Mouse (Mus musculus) embryonic fibroblast, embryonic 13.5 days (primary cell): Measurements from ENCODE around the gene Eif3i. TPM values are rescaled to one million over a fixed set of nuclear protein-coding genes. Genes with fewer than 3 reads are reported as not detected.

Experiments
- H3K27ac ChIP-seq: 2 replicates; pipeline ENCODE4 v1.5.1; 2012; ENCODE audit warnings: low read length, control low read depth, inconsistent platforms; ENCODE audit not compliant: insufficient read depth
- H3K4me1 ChIP-seq: 2 replicates; pipeline ENCODE4 v1.6.1; 2011; ENCODE audit warnings: low read length; ENCODE audit not compliant: control insufficient read depth, insufficient read depth
- H3K4me3 ChIP-seq: 2 replicates; pipeline ENCODE4 v1.5.1; 2011; ENCODE audit warnings: mild to moderate bottlenecking, control low read depth, low read length; ENCODE audit not compliant: insufficient read depth
- CTCF ChIP-seq: IDR thresholded peaks from 2 replicates; pipeline ENCODE4 v1.5.1; 2011; ENCODE audit warnings: mild to moderate bottlenecking, control low read depth, low read length, moderate library complexity, borderline replicate concordance; ENCODE audit not compliant: insufficient read depth
- POLR2A ChIP-seq: IDR thresholded peaks from 2 replicates; pipeline ENCODE4 v1.6.1; 2011; ENCODE audit warnings: low read depth, mild to moderate bottlenecking, control low read depth, low read length, moderate library complexity
- polyA plus RNA-seq: library from polyadenylated mRNA; stranded (reverse); fragments of >200 nt; gene quantifications from 2 replicates; pipeline ENCODE4 v1.2.4, GENCODE M21; 2011; ENCODE audit warnings: low read depth; ENCODE audit not compliant: missing spikeins, insufficient read length

The Eif3i gene
- polyA plus RNA-seq, 1 experiment, result 251 TPM

- no peak overlapping the region for H3K27ac ChIP-seq
- TF ChIP-seq POLR2A, result no peak
- no peak for TF ChIP-seq CTCF
Measured at GRCm38 (mm10) chr4:129575171-129575844, 25.1 kb downstream of the Eif3i start.

GRCm38 (mm10) chr4:129573430-129573829 lies 27.0 kb downstream of the Eif3i start, which contains the start of gene Lck:
Gene Lck, minus strand, starts transcription at chr4:129573641.
- TF ChIP-seq POLR2A (no peak), CTCF (no peak)
- Histone ChIP-seq H3K27ac (no peak within 1 kb of the TSS), H3K4me1 (no peaks in the 10 kb centered on the region), H3K4me3 (no peak within 1 kb of the TSS)

More at GRCm38 (mm10) chr4:129575171-129575844, 25.1 kb downstream of the Eif3i start:
- Histone ChIP-seq H3K4me3 (no peak overlapping the region), H3K4me1 (no peaks in the 10 kb centered on the region)

- TF ChIP-seq POLR2A (no peak), CTCF (no peak)
- Histone ChIP-seq H3K27ac (no peak overlapping the region), H3K4me3 (no peak overlapping the region), H3K4me1 (no peaks in the 10 kb centered on the region)
Measured at GRCm38 (mm10) chr4:129573093-129573370, 27.4 kb downstream of the Eif3i start.

- TF ChIP-seq CTCF (no peak), POLR2A (no peak)
- H3K27ac ChIP-seq, result no peak overlapping the region
- H3K4me1 ChIP-seq, result no peaks in the 10 kb centered on the region
- no peak overlapping the region for H3K4me3 ChIP-seq
Measured at GRCm38 (mm10) chr4:129572236-129573092, 28.0 kb downstream of the Eif3i start.

GRCm38 (mm10) chr4:129571551-129572084 lies 28.8 kb downstream of the Eif3i start:
- TF ChIP-seq CTCF, result no peak
- no peak for TF ChIP-seq POLR2A
- H3K4me3 ChIP-seq, result no peak overlapping the region
- H3K27ac ChIP-seq, result no peak overlapping the region
- no peaks in the 10 kb centered on the region for H3K4me1 ChIP-seq

GRCm38 (mm10) chr4:129570028-129570427 lies 30.4 kb downstream of the Eif3i start:
- Histone ChIP-seq H3K4me1 (no peaks in the 10 kb centered on the region), H3K4me3 (no peak overlapping the region), H3K27ac (no peak overlapping the region)
- no peak for TF ChIP-seq POLR2A
- TF ChIP-seq CTCF, result no peak

GRCm38 (mm10) chr4:129568366-129568765 lies 32.1 kb downstream of the Eif3i start:
- Histone ChIP-seq H3K4me3 (no peak overlapping the region), H3K27ac (no peak overlapping the region), H3K4me1 (no peaks in the 10 kb centered on the region)
- TF ChIP-seq POLR2A, result no peak
- TF ChIP-seq CTCF, result no peak

GRCm38 (mm10) chr4:129565139-129565538 lies 35.3 kb downstream of the Eif3i start:
- Histone ChIP-seq H3K27ac (no peak overlapping the region), H3K4me1 (no peaks in the 10 kb centered on the region), H3K4me3 (no peak overlapping the region)
- no peak for TF ChIP-seq POLR2A
- TF ChIP-seq CTCF, result no peak

GRCm38 (mm10) chr4:129563718-129564117 lies 36.7 kb downstream of the Eif3i start:
- Histone ChIP-seq H3K4me1 (no peaks in the 10 kb centered on the region), H3K27ac (no peak overlapping the region), H3K4me3 (no peak overlapping the region)
- TF ChIP-seq CTCF (no peak), POLR2A (no peak)

- no peak for TF ChIP-seq POLR2A
- TF ChIP-seq CTCF, result no peak
- no peak overlapping the region for H3K4me3 ChIP-seq
- H3K27ac ChIP-seq, result no peak overlapping the region
- no peaks in the 10 kb centered on the region for H3K4me1 ChIP-seq
Measured at GRCm38 (mm10) chr4:129561184-129561583, 39.3 kb downstream of the Eif3i start.
